Mouse (Mus musculus) macrophage (primary cell): ENCODE results near the gene Uvssa. TPM values are rescaled to one million over a fixed set of nuclear protein-coding genes. Genes with fewer than 3 reads are reported as not detected.

Experiments
- H3K27ac ChIP-seq: fragments of 350-480 bp; formaldehyde crosslinking; 2 replicates; pipeline ENCODE4 v1.9.0; 2021
- H3K36me3 ChIP-seq: fragments of 350-480 bp; formaldehyde crosslinking; 2 replicates; pipeline ENCODE4 v1.9.0; 2021; ENCODE audit errors: inconsistent target
- H3K4me3 ChIP-seq: fragments of 350-480 bp; formaldehyde crosslinking; 2 replicates; pipeline ENCODE4 v1.9.0; 2021; ENCODE audit errors: inconsistent target
- H3K79me2 ChIP-seq: fragments of 350-480 bp; formaldehyde crosslinking; 2 replicates; pipeline ENCODE4 v1.9.0; 2021; ENCODE audit errors: inconsistent target
- WGBS: methylation state at CpG from one replicate; pipeline ENCODE4 v1.1.7; 2026; ENCODE audit warnings: inconsistent platforms; ENCODE audit not compliant: missing documents; 5-methylcytosine and 5-hydroxymethylcytosine counted together
- polyA plus RNA-seq: library from polyadenylated mRNA; stranded (reverse); fragments of 250-400 nt; gene quantifications from 3 replicates; pipeline ENCODE4 v1.2.4, GENCODE M21; 2018; ENCODE audit warnings: inconsistent platforms

Uvssa gene
- polyA plus RNA-seq, 1 experiment from 2014 or later, result 6.0 TPM

DNA sequence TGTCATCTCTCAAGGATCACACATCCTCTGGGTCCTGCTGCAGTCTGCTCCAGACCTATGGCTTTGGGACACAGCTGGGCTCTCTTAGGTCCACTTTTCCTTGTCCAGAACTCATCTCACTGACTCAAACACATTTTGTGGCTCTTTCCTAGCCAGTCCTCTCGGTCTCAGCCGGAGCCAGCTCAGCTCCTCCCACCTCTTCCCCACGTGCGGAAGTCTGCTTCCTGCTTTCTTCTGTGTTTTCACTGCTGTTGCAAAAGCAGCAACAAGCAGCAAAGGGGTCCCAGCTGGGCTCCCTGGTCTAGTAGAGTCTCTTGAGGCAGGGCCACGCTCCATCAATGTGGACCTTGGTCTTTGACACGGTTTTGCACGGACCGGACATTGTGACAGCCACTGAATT, 77.4 kb downstream of the Uvssa start:
- 10% methylated on average over 8 of the region's 8 CpGs for WGBS
- Histone ChIP-seq H3K27ac (no peak overlapping the region), H3K36me3 (no peaks in the 10 kb centered on the region), H3K4me3 (no peak overlapping the region), H3K79me2 (no peaks in the 10 kb centered on the region)

DNA sequence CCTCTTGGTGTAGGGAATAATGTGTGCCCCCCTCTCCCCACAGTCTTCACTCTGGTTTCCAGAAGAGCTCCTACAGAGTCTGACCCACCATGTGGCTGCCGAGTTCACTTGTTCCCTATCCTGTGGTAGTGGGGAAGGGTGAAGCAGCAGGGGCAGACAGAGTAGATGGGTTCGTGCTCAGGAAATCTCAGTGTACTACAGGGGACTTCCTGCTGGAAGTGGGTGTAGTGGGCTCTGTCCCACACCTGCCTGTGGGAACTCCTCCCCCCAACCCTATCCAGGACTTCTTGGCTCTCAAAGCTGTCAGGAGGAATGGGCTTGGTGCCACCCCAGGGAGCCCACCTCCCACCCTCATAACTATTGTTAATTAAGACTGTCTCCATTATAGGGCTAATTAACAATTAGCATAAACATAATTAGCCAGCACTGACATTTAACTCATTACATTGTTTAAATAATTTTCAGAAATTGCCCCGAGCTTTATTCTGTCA, 79.8 kb downstream of the Uvssa start:
- no peaks in the 10 kb centered on the region for H3K36me3 ChIP-seq
- no peak overlapping the region for H3K4me3 ChIP-seq
- 47% methylated on average over 3 of the region's 3 CpGs for WGBS
- H3K27ac ChIP-seq, result no peak overlapping the region
- H3K79me2 ChIP-seq, result no peaks in the 10 kb centered on the region

DNA sequence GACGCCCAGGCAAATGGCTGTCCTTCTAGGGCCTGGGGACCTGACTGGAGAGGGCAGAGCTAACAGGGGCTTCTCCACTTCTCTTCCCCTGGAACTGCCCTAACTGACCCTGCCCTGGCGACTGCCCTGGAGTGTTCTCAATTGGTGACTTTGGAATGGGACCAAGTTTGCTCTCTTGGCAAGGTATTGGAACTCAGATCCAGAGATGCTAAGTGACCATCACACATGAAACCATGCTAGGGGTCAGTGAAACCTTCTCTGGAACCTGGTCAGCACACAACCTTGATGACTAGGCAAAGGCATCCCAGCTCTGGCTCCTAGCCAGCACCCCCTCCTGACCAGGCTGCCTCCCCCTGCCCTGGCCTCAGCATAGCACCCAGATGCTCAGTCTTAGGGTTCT, 80.8 kb downstream of the Uvssa start:
- no peak overlapping the region for H3K27ac ChIP-seq
- H3K79me2 ChIP-seq, result no peaks in the 10 kb centered on the region
- WGBS, result 90% methylated on average over 2 of the region's 2 CpGs
- H3K36me3 ChIP-seq, result no peaks in the 10 kb centered on the region
- H3K4me3 ChIP-seq, result no peak overlapping the region

DNA sequence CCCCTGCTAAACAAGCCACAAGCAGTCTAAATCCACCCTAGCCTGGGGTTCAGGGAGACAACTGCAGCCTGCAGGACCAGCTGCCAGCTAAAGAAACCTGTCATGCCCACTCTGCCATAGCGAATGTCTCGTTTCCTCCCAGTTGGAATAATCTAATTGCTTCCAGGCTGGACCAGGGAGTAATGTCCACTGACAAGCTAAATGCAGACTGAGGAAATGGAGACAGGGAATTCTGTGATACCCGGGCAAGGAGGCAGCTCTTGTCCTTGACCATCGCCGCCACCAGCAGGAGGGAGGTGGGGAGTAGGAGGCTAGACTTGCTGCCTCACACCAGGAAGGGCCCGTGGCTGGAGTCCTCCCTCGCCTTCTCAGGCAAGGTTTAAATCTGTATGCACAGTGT, 86.0 kb downstream of the Uvssa start:
- 76% methylated on average over 7 of the region's 7 CpGs for WGBS
- H3K27ac ChIP-seq, result no peak overlapping the region
- no peaks in the 10 kb centered on the region for H3K36me3 ChIP-seq
- H3K79me2 ChIP-seq, result no peaks in the 10 kb centered on the region
- H3K4me3 ChIP-seq, result no peak overlapping the region

DNA sequence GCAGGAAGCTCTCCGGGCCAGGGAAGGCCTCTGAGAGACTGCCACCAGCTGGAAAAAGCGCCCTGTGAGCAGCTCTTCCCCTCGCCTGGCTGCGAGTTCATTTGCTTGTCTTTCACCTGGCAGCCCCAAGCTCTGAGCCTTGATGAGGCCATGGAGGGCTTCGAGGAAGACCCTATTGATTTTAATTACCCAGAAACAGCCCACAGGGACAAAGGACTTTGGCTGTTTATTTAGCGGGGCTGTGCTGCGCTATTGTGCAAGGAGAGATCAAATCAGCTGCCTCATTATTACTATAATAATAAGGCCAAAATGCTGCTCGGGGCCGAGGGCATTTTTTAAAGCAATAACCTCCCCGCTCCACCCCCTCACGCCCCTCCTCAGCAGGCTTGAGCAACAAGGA, 87.1 kb downstream of the Uvssa start:
- H3K27ac ChIP-seq, result no peak overlapping the region
- H3K4me3 ChIP-seq, result no peak overlapping the region
- H3K79me2 ChIP-seq, result no peaks in the 10 kb centered on the region
- H3K36me3 ChIP-seq, result no peaks in the 10 kb centered on the region
- 76% methylated on average over 11 of the region's 11 CpGs for WGBS

Other genes starting within 250 kb of the Uvssa start
- gene Spon2, start 160.1 kb upstream of the Uvssa start, polyA plus RNA-seq, result not detected in 3 replicates
- gene Ctbp1, start 103.6 kb upstream of the Uvssa start, polyA plus RNA-seq, result 72.3 to 130 TPM (median 111 TPM) in 3 replicates
- gene Maea, start 43.0 kb upstream of the Uvssa start, polyA plus RNA-seq, result 70.4 to 83.3 TPM (median 82.3 TPM) in 3 replicates
- not detected in 3 replicates for gene Nkx1-1, start 55.4 kb downstream of the Uvssa start, polyA plus RNA-seq